Mouse (Mus musculus) CH12.LX (cell line): Measurements from ENCODE around the gene Slc35a5. TPM values are rescaled to one million over a fixed set of nuclear protein-coding genes. Genes with fewer than 3 reads are reported as not detected.

Source experiments
- DNase-seq: peaks from one replicate; pipeline ENCODE4 v3.0.0-alpha.2; 2013; ENCODE audit errors: extremely low read depth
- H3K27ac ChIP-seq: 2 replicates; pipeline ENCODE4 v1.5.1; 2012; ENCODE audit warnings: low read depth, mild to moderate bottlenecking, control low read depth, moderate library complexity; ENCODE audit not compliant: insufficient read depth
- H3K27me3 ChIP-seq: replicated peaks from 2 replicates; pipeline ENCODE3; 2012; ENCODE audit warnings: inconsistent platforms
- H3K36me3 ChIP-seq, 2 experiments: replicated peaks in 1 of 2; 2 replicates each; pipeline versions ENCODE3 to v1.6.1; 2012; ENCODE audit warnings: inconsistent platforms in 1 of 2, low read length in 1 of 2, mild to moderate bottlenecking in 1 of 2, mixed read lengths in 1 of 2, moderate library complexity in 1 of 2; ENCODE audit not compliant: control insufficient read depth in 1 of 2, insufficient read depth in 1 of 2
- H3K4me1 ChIP-seq, 2 experiments: 2 replicates each; pipeline ENCODE4 v1.6.1; 2012; ENCODE audit warnings: inconsistent platforms in 1 of 2, moderate library complexity in 1 of 2; ENCODE audit not compliant: insufficient read depth in 2 of 2, control insufficient read depth in 1 of 2
- H3K4me2 ChIP-seq: 2 replicates; pipeline ENCODE4 v1.6.1; 2012; ENCODE audit warnings: low read depth, mild to moderate bottlenecking, control low read depth; ENCODE audit not compliant: poor library complexity, insufficient read depth, severe bottlenecking
- H3K4me3 ChIP-seq, 3 experiments: fragments of 150-350 bp in 1 of 3; sonication (generic) in 1 of 3; replicated peaks in 1 of 3; 2 replicates each; pipeline versions ENCODE3 to v1.5.1; 2011 to 2012; ENCODE audit warnings: low read depth in 2 of 3, low read length in 2 of 3, mild to moderate bottlenecking in 2 of 3, moderate library complexity in 2 of 3, control low read depth in 1 of 3, improper control_type of control experiment in 1 of 3, inconsistent platforms in 1 of 3, mixed read lengths in 1 of 3; ENCODE audit not compliant: poor library complexity in 1 of 3
- H3K79me2 ChIP-seq: replicated peaks from 2 replicates; pipeline ENCODE4 v1.6.1; 2012; ENCODE audit warnings: mild to moderate bottlenecking, moderate library complexity; ENCODE audit not compliant: control insufficient read depth, poor library complexity, insufficient read depth, severe bottlenecking; ENCODE audit errors: extremely low read depth
- H3K9ac ChIP-seq: 2 replicates; pipeline ENCODE4 v1.6.1; 2012; ENCODE audit warnings: low read depth, mild to moderate bottlenecking, control low read depth, moderate library complexity; ENCODE audit not compliant: insufficient read depth
- H3K9me3 ChIP-seq: replicated peaks from 2 replicates; pipeline ENCODE3; 2012; ENCODE audit warnings: low read length, inconsistent platforms, mixed read lengths
- BHLHE40 ChIP-seq: IDR thresholded peaks from 2 replicates; pipeline ENCODE4 v1.6.1; 2011; ENCODE audit warnings: mild to moderate bottlenecking, low read depth, low read length, improper control_type of control experiment
- CHD1 ChIP-seq: IDR thresholded peaks from 2 replicates; pipeline ENCODE4 v1.6.1; 2012; ENCODE audit warnings: low read depth, low read length, improper control_type of control experiment, inconsistent platforms
- CTCF ChIP-seq, 2 experiments: IDR thresholded peaks in 1 of 2; conservative IDR thresholded peaks in 1 of 2; 2 replicates each; pipeline ENCODE4 v1.5.1; 2011 to 2012; ENCODE audit warnings: low read depth in 2 of 2, low read length in 2 of 2, improper control_type of control experiment in 1 of 2, inconsistent platforms in 1 of 2, mild to moderate bottlenecking in 1 of 2, moderate library complexity in 1 of 2
- E2F4 ChIP-seq: IDR thresholded peaks from 2 replicates; pipeline ENCODE4 v1.6.1; 2011; ENCODE audit warnings: low read depth, low read length, improper control_type of control experiment; ENCODE audit not compliant: insufficient replicate concordance
- ETS1 ChIP-seq: conservative IDR thresholded peaks from 2 replicates; pipeline ENCODE4 v1.6.1; 2012; ENCODE audit warnings: low read depth, mild to moderate bottlenecking, inconsistent platforms, low read length, improper control_type of control experiment, moderate library complexity
- GABPA ChIP-seq: IDR thresholded peaks from 2 replicates; pipeline ENCODE4 v1.6.1; 2012; ENCODE audit warnings: low read depth, low read length, improper control_type of control experiment, inconsistent platforms; ENCODE audit not compliant: insufficient replicate concordance
- HCFC1 ChIP-seq: IDR thresholded peaks from 2 replicates; pipeline ENCODE4 v1.6.1; 2012; ENCODE audit warnings: low read depth, mild to moderate bottlenecking, inconsistent platforms, low read length, improper control_type of control experiment
- JUND ChIP-seq: conservative IDR thresholded peaks from 2 replicates; pipeline ENCODE4 v1.6.1; 2011; ENCODE audit warnings: low read depth, low read length, improper control_type of control experiment
- MAFK ChIP-seq: IDR thresholded peaks from 2 replicates; pipeline ENCODE4 v1.6.1; 2011; ENCODE audit warnings: low read length, improper control_type of control experiment; ENCODE audit not compliant: insufficient replicate concordance
- MEF2A ChIP-seq: IDR thresholded peaks from 2 replicates; pipeline ENCODE4 v1.6.1; 2014; ENCODE audit warnings: low read depth, mild to moderate bottlenecking, inconsistent platforms, low read length, improper control_type of control experiment, borderline replicate concordance
- MXI1 ChIP-seq: IDR thresholded peaks from 2 replicates; pipeline ENCODE4 v1.6.1; 2011; ENCODE audit warnings: mild to moderate bottlenecking, low read depth, low read length, improper control_type of control experiment
- NELFE ChIP-seq: IDR thresholded peaks from 2 replicates; pipeline ENCODE4 v1.6.1; 2011; ENCODE audit warnings: low read depth, low read length, improper control_type of control experiment
- NRF1 ChIP-seq: IDR thresholded peaks from 2 replicates; pipeline ENCODE4 v1.6.1; 2014; ENCODE audit warnings: low read depth, mild to moderate bottlenecking, inconsistent platforms, low read length, improper control_type of control experiment, moderate library complexity
- PAX5 ChIP-seq: IDR thresholded peaks from 2 replicates; pipeline ENCODE4 v1.6.1; 2012; ENCODE audit warnings: low read length, inconsistent platforms, mixed read lengths
- SIN3A ChIP-seq: IDR thresholded peaks from 2 replicates; pipeline ENCODE4 v1.6.1; 2012; ENCODE audit warnings: low read length, improper control_type of control experiment, inconsistent platforms
- SMC3 ChIP-seq: IDR thresholded peaks from 2 replicates; pipeline ENCODE4 v1.6.1; 2011; ENCODE audit warnings: low read depth, low read length, improper control_type of control experiment
- UBTF ChIP-seq: IDR thresholded peaks from 2 replicates; pipeline ENCODE4 v1.6.1; 2012; ENCODE audit warnings: low read depth, mild to moderate bottlenecking, inconsistent platforms, low read length, improper control_type of control experiment, moderate library complexity
- USF1 ChIP-seq: IDR thresholded peaks from 2 replicates; pipeline ENCODE4 v1.6.1; 2014; ENCODE audit warnings: low read depth, mild to moderate bottlenecking, inconsistent platforms, low read length, improper control_type of control experiment
- ZKSCAN1 ChIP-seq: IDR thresholded peaks from 2 replicates; pipeline ENCODE4 v1.6.1; 2012; ENCODE audit warnings: low read depth, inconsistent platforms, low read length, improper control_type of control experiment, borderline replicate concordance
- dilution Hi-C: fragments of 300-500 bp; cut with MboI; formaldehyde crosslinking; loops from 2 replicates; pipeline ENCODE4 v1.14.3; 2020; ENCODE audit warnings: low sequenced_read_pairs; ENCODE audit not compliant: extremely low pct_unique_long_range_greater_than_20kb, extremely low pct_ligation_motif_present
- in situ Hi-C: fragments of 300-500 bp; cut with MboI; formaldehyde crosslinking; loops from 3 replicates; pipeline ENCODE4 v1.14.3; 2019; ENCODE audit warnings: low sequenced_read_pairs, low pct_ligation_motif_present, low pct_unique_long_range_greater_than_20kb, mixed read lengths
- polyA plus RNA-seq: library from polyadenylated mRNA; unstranded; fragments of >175 nt; gene quantifications from 2 replicates; pipeline ENCODE4 v1.2.1, GENCODE M21; 2012; ENCODE audit warnings: low read depth; ENCODE audit not compliant: insufficient read length
- total RNA-seq, 2 experiments: library from RNA; depleted of rRNA; stranded (reverse); fragments of 300-350 nt in 1 of 2; fragments of >200 nt in 1 of 2; gene quantifications; 2 replicates each; pipeline ENCODE4 v1.2.3; 2012 to 2014

Gene Slc35a5
- total and polyA plus RNA-seq, 3 experiments: 6.1 to 14.8 (median 7.4) TPM

DNA sequence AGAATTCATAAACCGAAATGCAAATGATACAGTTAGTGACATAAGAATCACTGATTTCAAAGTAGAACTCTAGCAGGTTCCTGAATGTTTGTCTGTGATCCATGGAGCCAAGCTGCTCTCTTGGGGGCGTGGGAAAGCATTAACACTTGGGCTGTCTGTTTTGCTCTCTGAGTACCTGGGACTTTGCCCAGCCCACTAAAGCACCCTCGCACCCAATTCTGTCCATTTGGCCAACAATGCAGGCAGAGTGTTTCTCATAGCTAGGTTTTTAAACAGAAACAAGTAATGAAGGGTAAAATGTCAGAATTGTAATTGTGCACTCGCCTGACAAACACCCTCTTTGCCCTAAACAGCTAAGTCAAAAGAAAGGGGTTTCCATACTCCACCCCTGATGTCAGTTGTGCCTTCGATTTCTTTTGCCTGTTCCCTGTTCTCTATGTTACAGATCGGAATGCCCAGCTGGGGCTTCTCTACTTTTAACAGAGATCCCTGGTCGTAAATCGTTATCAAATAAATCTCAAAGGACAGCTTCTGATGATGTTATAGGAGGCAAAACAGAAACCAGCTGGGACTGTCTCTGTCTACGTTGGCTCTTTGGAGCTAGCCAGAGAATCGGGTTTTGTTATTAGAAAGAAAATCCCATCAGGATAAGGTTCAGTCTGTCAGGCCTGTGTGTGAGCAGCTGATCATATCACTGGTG is 60.2 kb downstream of the Slc35a5 start:
- TF ChIP-seq UBTF (no peak), E2F4 (no peak), NRF1 (no peak), JUND (no peak), MXI1 (no peak), ZKSCAN1 (no peak), MEF2A (no peak), USF1 (no peak), NELFE (no peak), HCFC1 (no peak)
- Histone ChIP-seq H3K36me3 (no peaks in the 10 kb centered on the region), H3K9ac (no peak overlapping the region), H3K9me3 (no peaks in the 10 kb centered on the region), H3K27ac (no peak overlapping the region), H3K79me2 (no peaks in the 10 kb centered on the region), H3K27me3 (no peaks in the 10 kb centered on the region), H3K4me2 (no peak overlapping the region), H3K4me1 (peaks cover 0 to 19% of the 10 kb centered on the region in 2 experiments; a peak in 3 of 4 replicates), H3K4me3 (peak overlapping the region in 1 of 3 experiments; percentile 65)
- no peak for DNase-seq
- dilution Hi-C loops: no loop called here
- in situ Hi-C loops: loop anchor here (5.0 to 25.0 kb wide), 2 partner anchors 44 to 611 kb away; no protein-coding TSS in a partner anchor

DNA sequence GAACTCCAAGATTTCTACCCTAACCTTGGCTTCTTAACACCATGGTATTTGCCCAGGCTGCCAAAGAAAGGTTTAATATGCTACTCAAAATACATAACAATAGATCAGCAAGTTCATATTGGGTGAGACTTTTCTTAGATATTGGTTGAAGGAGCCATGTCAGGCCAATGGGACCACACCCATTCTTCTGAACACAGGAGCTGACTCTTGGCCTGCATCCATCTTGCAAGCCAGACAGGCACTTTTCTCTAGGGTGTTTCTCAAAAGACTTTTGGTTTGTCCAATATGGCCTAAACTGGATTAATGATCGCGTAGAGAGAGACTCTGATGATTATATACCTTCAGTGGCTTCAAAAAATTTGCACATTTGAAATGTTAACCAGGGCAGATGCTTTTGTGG is 61.0 kb downstream of the Slc35a5 start:
- no peak overlapping the region for H3K9ac ChIP-seq
- DNase-seq: no peak
- H3K4me3 ChIP-seq: peak overlapping the region in 1 of 3 experiments; percentile 65
- no peaks in the 10 kb centered on the region for H3K9me3 ChIP-seq
- no peaks in the 10 kb centered on the region for H3K79me2 ChIP-seq
- no peak for TF ChIP-seq E2F4
- TF ChIP-seq JUND: no peak
- no peak for TF ChIP-seq BHLHE40
- no peak for TF ChIP-seq CTCF (conservative IDR thresholded peaks at IDR 0.05 in 1 of 2, IDR thresholded peaks at IDR 0.05 in 1 of 2; ENCODE audit: low read depth in 2 of 2, low read length in 2 of 2)
- TF ChIP-seq MAFK: no peak
- TF ChIP-seq UBTF: no peak
- no peak for TF ChIP-seq SMC3
- TF ChIP-seq ETS1: no peak
- TF ChIP-seq CHD1: no peak
- no peak for TF ChIP-seq PAX5
- TF ChIP-seq ZKSCAN1: no peak
- no peak for TF ChIP-seq NELFE
- no peak for TF ChIP-seq SIN3A
- TF ChIP-seq GABPA: no peak
- H3K4me2 ChIP-seq: no peak overlapping the region
- H3K27me3 ChIP-seq: no peaks in the 10 kb centered on the region
- dilution Hi-C loops: no loop called here
- no peaks in the 10 kb centered on the region for H3K36me3 ChIP-seq
- no peak overlapping the region for H3K27ac ChIP-seq
- in situ Hi-C loops: loop anchor here (5.0 to 25.0 kb wide), 2 partner anchors 45 to 610 kb away; no protein-coding TSS in a partner anchor
- H3K4me1 ChIP-seq: peaks cover 6 to 27% of the 10 kb centered on the region in 2 experiments
